Mouse (Mus musculus) midbrain, embryonic 12.5 days (tissue): ENCODE measurements around the gene N4bp2l2. TPM values are rescaled to one million over a fixed set of nuclear protein-coding genes. Genes with fewer than 3 reads are reported as not detected.

ENCODE experiments used
- ATAC-seq: fragments of 200-750 bp; cut with Nextera tagmentation; 2 replicates; pipeline ENCODE4 v1.8.0; 2017; ENCODE audit warnings: low read depth, moderate TSS enrichment, moderate library complexity; ENCODE audit not compliant: low FRiP score
- H3K27ac ChIP-seq: fragments of 300-500 bp; sonication (generic); replicated peaks from 2 replicates; pipeline ENCODE4 v1.5.1; 2016; ENCODE audit warnings: mild to moderate bottlenecking
- H3K27me3 ChIP-seq: fragments of 300-500 bp; sonication (generic); 2 replicates; pipeline ENCODE4 v1.6.1; 2016; ENCODE audit warnings: mild to moderate bottlenecking
- H3K36me3 ChIP-seq: fragments of 300-500 bp; sonication (generic); 2 replicates; pipeline ENCODE4 v1.6.1; 2016
- H3K4me1 ChIP-seq: fragments of 300-500 bp; sonication (generic); 2 replicates; pipeline ENCODE4 v1.6.1; 2016
- H3K4me2 ChIP-seq: fragments of 300-500 bp; sonication (generic); replicated peaks from 2 replicates; pipeline ENCODE4 v1.6.1; 2016; ENCODE audit warnings: mild to moderate bottlenecking, moderate library complexity
- H3K4me3 ChIP-seq: fragments of 300-500 bp; sonication (generic); 2 replicates; pipeline ENCODE4 v1.5.1; 2016; ENCODE audit warnings: mild to moderate bottlenecking
- H3K9ac ChIP-seq: fragments of 300-500 bp; sonication (generic); replicated peaks from 2 replicates; pipeline ENCODE4 v1.6.1; 2016; ENCODE audit warnings: mild to moderate bottlenecking, moderate library complexity
- H3K9me3 ChIP-seq: fragments of 300-500 bp; sonication (generic); 2 replicates; pipeline ENCODE4 v1.6.1; 2016; ENCODE audit warnings: mild to moderate bottlenecking
- WGBS: fragments of 180-500 bp; shearing (Covaris S2); methylation state at CpG from one replicate; pipeline ENCODE4 v1.1.7; 2016; 5-methylcytosine and 5-hydroxymethylcytosine counted together
- polyA plus RNA-seq: library from polyadenylated mRNA; unstranded; fragments of >200 nt; fragmentation: Nextera tagmentation; extraction: Ambion mirVana; gene quantifications from 2 replicates; pipeline ENCODE4 v1.2.1, GENCODE M21; 2016

Gene N4bp2l2
- polyA plus RNA-seq, 1 experiment from 2014 or later = 34.7 TPM

DNA sequence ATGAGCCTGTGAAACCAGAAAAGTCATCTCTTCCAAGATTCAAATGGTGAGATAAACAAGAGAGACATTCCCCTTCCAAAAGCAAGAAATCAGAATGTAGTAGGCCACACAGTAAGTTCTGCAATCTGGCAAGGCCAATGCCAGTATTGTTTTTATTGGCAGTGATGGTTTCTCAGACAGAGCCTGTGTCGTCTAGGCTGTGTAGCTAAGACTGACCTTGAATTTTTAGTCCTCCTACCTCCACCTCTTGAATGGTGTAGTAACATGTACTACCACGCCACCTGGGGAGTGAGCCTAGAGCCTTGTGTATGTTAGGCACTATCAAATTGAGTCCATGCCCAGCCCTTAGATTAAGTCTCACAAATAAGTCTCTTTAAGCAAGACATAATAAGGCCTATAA lies 36.3 kb downstream of the N4bp2l2 start:
- ATAC-seq = no peak
- Histone ChIP-seq H3K27me3 (no peaks in the 10 kb centered on the region), H3K9me3 (no peaks in the 10 kb centered on the region), H3K4me3 (no peak overlapping the region), H3K4me2 (no peak overlapping the region), H3K36me3 (no peaks in the 10 kb centered on the region), H3K4me1 (no peaks in the 10 kb centered on the region), H3K27ac (no peak overlapping the region), H3K9ac (no peak overlapping the region)
- 89% methylated on average over 2 of the region's 2 CpGs for WGBS

DNA sequence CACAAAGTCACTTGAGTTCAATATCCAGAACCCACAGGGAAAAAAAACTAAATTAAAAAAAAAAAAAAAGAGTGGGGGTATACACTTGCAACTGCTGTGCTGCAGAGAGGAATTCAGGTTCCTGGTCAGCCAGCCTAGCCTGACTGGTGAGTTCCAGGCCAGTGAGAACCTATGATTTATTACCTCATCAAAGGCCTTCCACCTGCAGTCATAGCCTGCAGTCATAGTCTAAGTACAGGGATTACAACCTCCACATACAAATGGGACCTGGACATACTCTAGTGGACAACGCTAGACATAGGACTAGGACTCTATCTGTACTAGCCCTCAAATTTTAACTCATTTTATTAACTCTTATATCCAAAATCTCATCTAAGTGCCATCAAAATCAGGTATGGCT lies 36.7 kb downstream of the N4bp2l2 start:
- Histone ChIP-seq H3K36me3 (no peaks in the 10 kb centered on the region), H3K4me3 (no peak overlapping the region), H3K4me1 (no peaks in the 10 kb centered on the region), H3K27me3 (no peaks in the 10 kb centered on the region), H3K27ac (no peak overlapping the region), H3K9ac (no peak overlapping the region), H3K4me2 (no peak overlapping the region), H3K9me3 (no peaks in the 10 kb centered on the region)
- 94% methylated on average over 1 of the region's 1 CpGs for WGBS
- ATAC-seq = no peak

DNA sequence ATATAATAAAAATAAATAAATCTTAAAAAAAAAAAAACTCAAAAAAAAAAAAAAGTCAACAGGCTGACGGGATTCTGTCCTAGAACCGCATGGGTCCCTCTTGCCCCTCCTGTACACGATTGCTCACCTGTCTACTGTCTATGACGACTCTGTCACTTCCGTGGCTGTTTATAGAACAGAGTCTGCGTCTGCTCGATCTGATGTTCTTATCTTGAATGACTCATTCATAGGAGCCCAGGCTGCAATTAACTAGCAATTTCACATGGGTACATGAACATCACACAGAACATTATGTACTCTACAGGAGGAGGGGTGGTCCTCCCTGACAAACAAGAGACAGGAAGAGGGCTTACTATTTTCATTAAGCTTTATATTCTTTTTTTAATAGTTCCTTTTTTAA lies 40.5 kb downstream of the N4bp2l2 start:
- Histone ChIP-seq H3K4me2 (no peak overlapping the region), H3K27me3 (no peaks in the 10 kb centered on the region), H3K9me3 (no peaks in the 10 kb centered on the region), H3K27ac (no peak overlapping the region), H3K4me3 (no peak overlapping the region), H3K36me3 (no peaks in the 10 kb centered on the region), H3K9ac (no peak overlapping the region), H3K4me1 (no peaks in the 10 kb centered on the region)
- WGBS = 94% methylated on average over 7 of the region's 7 CpGs
- no peak for ATAC-seq

DNA sequence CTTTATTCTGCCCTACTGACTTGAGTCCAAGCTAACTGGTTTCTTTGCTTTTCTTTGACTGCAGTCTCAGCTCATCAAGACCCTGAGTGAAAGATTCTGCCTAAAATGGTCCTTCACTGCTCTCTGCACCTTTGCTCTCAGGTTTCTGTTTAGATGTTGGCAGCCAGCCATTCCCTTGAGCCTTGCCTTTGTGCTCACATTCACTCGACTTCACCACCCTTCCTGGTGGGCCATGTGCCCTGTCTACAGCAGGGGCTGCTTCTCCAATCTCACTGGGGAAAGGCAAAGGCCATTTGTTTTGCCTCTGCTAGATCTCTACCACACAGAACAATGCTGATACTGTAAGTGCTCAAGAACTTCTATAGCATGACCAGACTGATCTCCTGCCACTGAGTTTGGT lies 43.2 kb downstream of the N4bp2l2 start:
- H3K4me3 ChIP-seq = no peak overlapping the region
- H3K4me1 ChIP-seq = no peaks in the 10 kb centered on the region
- H3K9me3 ChIP-seq = no peaks in the 10 kb centered on the region
- no peaks in the 10 kb centered on the region for H3K27me3 ChIP-seq
- no peaks in the 10 kb centered on the region for H3K36me3 ChIP-seq
- H3K9ac ChIP-seq = no peak overlapping the region
- H3K4me2 ChIP-seq = no peak overlapping the region
- WGBS = 73% methylated on average over 1 of the region's 1 CpGs
- ATAC-seq = no peak
- no peak overlapping the region for H3K27ac ChIP-seq

DNA sequence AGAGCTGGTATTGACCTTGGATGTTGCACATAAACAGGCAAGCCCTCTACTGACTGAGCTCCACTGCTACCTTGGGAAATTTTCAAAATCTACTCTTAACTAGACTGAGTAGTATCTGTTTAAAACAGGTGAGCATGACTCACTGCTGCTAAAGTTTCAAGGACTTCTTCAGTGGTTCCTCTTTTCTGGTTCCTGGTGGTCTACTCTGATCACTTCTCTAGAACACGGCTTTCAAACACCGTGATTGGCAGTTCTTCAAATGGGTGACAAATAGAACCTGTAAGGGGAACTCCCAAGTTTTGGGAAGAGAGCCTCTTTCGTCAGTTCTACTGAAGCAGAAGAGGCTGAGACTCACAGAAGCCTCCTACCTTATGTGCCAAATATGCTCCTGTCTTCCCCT lies 44.4 kb downstream of the N4bp2l2 start:
- H3K36me3 ChIP-seq = no peaks in the 10 kb centered on the region
- ATAC-seq = no peak
- H3K4me3 ChIP-seq = no peak overlapping the region
- no peak overlapping the region for H3K9ac ChIP-seq
- no peaks in the 10 kb centered on the region for H3K4me1 ChIP-seq
- no peak overlapping the region for H3K27ac ChIP-seq
- no peak overlapping the region for H3K4me2 ChIP-seq
- no peaks in the 10 kb centered on the region for H3K27me3 ChIP-seq
- no peaks in the 10 kb centered on the region for H3K9me3 ChIP-seq
- 95% methylated on average over 3 of the region's 3 CpGs for WGBS

DNA sequence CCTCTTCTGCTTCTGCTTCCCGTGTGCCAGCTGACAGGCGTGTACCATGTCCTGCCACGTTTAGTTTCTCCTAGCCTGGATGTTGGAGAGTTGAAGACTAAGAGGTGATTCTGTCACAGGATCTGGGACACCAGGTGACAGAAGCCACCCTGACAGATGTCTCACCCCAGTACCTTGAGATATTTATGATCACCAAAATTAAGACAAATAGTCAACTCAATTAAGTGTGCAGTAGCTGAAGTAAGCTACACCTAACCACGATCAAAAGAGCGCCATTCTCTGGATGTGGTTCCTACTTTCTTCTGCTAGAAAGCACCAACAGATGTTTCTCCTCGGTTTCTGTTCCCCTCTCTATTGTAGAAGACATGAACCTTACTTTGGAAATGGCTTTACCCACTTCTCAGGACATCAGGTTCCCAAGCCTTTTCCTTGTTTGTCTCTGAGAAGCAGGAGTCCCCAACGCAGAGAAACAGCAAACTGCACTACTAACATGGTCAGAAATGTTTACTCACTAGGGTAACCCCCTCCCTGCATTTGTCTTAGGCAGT lies 45.3 kb downstream of the N4bp2l2 start:
- Histone ChIP-seq H3K4me1 (no peaks in the 10 kb centered on the region), H3K9ac (no peak overlapping the region), H3K27me3 (no peaks in the 10 kb centered on the region), H3K27ac (no peak overlapping the region), H3K4me2 (no peak overlapping the region), H3K4me3 (no peak overlapping the region), H3K9me3 (no peaks in the 10 kb centered on the region), H3K36me3 (no peaks in the 10 kb centered on the region)
- WGBS = 89% methylated on average over 7 of the region's 7 CpGs
- ATAC-seq = no peak

DNA sequence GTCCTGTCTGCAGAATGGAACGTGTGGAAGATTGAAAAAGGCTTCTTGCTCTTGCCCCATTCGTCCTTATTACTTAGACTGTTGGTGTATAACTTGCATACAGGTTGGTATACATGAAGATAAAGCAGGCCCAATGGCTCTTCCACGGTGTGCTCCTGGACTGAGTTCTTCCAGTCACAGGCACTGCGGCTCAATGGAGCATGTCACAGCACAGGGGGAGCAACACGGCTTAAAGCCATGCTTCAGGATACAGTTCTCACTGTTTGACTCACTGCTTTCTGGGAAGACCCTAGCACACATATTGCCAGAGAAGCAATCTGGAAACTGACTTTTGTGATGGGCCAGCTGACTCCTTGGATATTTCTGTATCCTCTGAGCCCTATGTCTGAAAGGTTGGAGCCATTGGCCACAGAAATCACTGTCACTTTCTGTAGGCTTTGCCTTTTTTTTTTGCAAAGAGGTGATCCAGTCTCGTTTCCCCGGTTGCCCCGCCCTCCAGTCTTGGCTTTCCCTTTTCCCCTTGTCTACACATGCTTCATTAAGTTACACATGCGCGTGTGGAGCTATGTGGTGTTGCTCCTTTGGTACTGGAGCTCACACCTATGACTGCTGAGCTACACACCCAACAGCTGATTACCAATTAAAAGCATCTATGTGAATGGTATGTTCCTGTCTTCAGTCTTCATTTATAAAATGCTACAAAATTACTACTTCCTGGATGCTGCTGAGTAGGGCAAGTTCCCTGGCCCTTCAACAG lies 47.2 kb downstream of the N4bp2l2 start:
- WGBS = 92% methylated on average over 10 of the region's 10 CpGs
- Histone ChIP-seq H3K36me3 (no peaks in the 10 kb centered on the region), H3K4me1 (no peaks in the 10 kb centered on the region), H3K27ac (no peak overlapping the region), H3K9ac (no peak overlapping the region), H3K4me2 (no peak overlapping the region), H3K27me3 (no peaks in the 10 kb centered on the region), H3K9me3 (no peaks in the 10 kb centered on the region), H3K4me3 (no peak overlapping the region)
- no peak for ATAC-seq

DNA sequence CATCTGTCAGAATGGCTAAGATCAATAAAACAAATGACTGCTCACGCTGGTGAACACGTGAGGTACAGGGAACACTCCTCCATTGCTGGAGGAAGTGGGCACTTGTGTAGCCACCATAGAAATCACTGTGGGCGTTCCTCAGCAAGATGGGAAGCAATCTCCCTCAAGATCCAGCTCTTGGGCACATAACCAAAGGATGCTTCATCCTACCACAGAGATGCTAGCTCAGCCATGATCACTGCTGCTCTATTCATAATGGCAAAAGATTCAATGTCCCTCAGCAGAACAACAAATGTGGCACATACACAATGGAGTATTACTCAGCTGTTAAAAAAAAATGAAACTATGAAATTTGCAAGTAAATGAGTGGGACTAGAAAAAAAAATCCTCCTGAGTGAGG lies 49.3 kb downstream of the N4bp2l2 start:
- Histone ChIP-seq H3K4me2 (no peak overlapping the region), H3K4me1 (no peaks in the 10 kb centered on the region), H3K36me3 (no peaks in the 10 kb centered on the region), H3K27ac (no peak overlapping the region), H3K9me3 (no peaks in the 10 kb centered on the region), H3K4me3 (no peak overlapping the region), H3K27me3 (no peaks in the 10 kb centered on the region), H3K9ac (no peak overlapping the region)
- no peak for ATAC-seq
- 77% methylated on average over 3 of the region's 3 CpGs for WGBS

DNA sequence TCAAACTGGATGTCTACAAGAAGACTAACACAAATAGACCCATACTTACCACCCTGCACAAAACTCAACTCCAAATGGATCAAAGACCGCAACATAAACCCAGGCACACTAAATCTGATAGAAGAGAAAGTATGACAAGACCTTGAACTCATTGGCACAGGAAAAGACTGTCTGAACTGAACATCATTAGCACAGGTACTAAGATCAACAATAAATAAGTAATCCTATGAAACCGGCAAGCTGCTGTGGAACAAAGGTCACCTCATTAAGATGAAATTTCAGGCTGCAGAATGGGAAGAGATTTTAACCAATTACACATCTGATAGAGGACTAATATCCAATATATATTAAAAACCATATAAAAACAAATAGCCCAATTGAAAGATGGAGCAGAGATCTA lies 49.8 kb downstream of the N4bp2l2 start:
- 92% methylated on average over 2 of the region's 2 CpGs for WGBS
- Histone ChIP-seq H3K9me3 (no peaks in the 10 kb centered on the region), H3K27me3 (no peaks in the 10 kb centered on the region), H3K4me2 (no peak overlapping the region), H3K36me3 (no peaks in the 10 kb centered on the region), H3K4me1 (no peaks in the 10 kb centered on the region), H3K27ac (no peak overlapping the region), H3K9ac (no peak overlapping the region), H3K4me3 (no peak overlapping the region)
- ATAC-seq = no peak

DNA sequence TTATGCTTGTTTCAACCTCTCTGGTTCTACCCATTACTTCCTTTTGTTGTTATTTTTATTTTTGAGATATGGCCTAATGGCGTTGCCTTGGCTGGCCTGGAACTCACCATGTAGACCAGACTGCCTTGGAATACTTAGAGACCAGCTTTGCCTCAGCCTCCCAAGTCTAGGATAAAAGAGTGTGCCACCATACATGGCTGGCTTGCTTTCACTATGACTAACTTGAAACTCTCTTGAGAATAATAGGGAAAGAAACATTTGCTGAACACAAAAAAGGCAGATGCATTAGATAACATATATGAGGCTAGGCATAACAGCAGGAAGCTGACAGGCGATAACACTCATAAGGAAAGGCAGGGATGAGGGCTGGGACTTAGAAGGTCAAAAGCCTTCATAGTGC lies 51.9 kb downstream of the N4bp2l2 start:
- Histone ChIP-seq H3K9ac (no peak overlapping the region), H3K4me3 (no peak overlapping the region), H3K4me1 (no peaks in the 10 kb centered on the region), H3K36me3 (no peaks in the 10 kb centered on the region), H3K4me2 (no peak overlapping the region), H3K27ac (no peak overlapping the region), H3K27me3 (no peaks in the 10 kb centered on the region), H3K9me3 (no peaks in the 10 kb centered on the region)
- 87% methylated on average over 2 of the region's 2 CpGs for WGBS
- no peak for ATAC-seq

DNA sequence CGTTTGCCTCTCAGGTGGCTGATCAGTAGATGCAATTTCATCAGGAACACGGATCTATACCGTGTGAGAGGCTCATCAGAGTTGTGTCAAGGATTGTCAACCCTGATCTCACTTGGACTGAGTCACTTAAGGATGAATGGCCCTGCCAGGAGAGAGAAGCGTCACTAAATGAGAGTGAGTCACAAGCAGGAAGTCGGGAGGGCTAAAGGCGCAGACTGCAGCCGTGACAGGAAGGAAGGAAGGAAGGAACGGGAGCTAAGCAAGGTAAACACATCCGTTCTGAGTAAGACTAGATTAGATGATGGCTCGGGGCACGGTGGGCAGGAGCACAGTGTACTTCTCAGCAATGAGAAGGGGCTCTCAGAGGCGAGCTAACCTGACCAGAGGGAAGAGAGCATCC lies 54.3 kb downstream of the N4bp2l2 start:
- Histone ChIP-seq H3K4me2 (no peak overlapping the region), H3K36me3 (peaks cover 13% of the 10 kb centered on the region), H3K4me1 (no peaks in the 10 kb centered on the region), H3K27ac (no peak overlapping the region), H3K9ac (no peak overlapping the region), H3K27me3 (no peaks in the 10 kb centered on the region), H3K9me3 (no peaks in the 10 kb centered on the region), H3K4me3 (no peak overlapping the region)
- no peak for ATAC-seq
- WGBS = 80% methylated on average over 12 of the region's 12 CpGs

DNA sequence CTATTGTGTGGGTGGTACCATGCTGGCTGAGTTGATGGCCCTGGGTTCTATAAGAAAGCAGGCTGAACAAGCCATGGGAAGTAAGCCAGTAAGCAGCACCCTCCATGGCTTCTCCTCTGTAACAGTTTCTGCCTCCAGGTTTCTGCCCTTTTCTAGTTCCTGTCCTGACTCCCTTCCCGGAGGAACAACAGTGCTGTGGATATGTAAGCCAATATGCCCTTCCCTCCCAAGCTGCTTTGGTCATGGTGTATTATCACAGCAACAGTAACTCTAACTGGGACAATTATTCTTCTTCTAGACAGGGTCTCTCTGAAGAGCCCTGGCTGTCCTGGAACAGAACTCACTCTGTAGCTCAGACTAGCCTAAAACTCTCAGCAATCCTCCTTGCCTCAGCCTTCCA lies 54.8 kb downstream of the N4bp2l2 start:
- no peak overlapping the region for H3K9ac ChIP-seq
- H3K36me3 ChIP-seq = peaks cover 18% of the 10 kb centered on the region
- no peak overlapping the region for H3K27ac ChIP-seq
- no peak for ATAC-seq
- H3K4me1 ChIP-seq = no peaks in the 10 kb centered on the region
- no peak overlapping the region for H3K4me3 ChIP-seq
- no peaks in the 10 kb centered on the region for H3K9me3 ChIP-seq
- WGBS = 90% methylated on average over 1 of the region's 1 CpGs
- no peaks in the 10 kb centered on the region for H3K27me3 ChIP-seq
- no peak overlapping the region for H3K4me2 ChIP-seq

DNA sequence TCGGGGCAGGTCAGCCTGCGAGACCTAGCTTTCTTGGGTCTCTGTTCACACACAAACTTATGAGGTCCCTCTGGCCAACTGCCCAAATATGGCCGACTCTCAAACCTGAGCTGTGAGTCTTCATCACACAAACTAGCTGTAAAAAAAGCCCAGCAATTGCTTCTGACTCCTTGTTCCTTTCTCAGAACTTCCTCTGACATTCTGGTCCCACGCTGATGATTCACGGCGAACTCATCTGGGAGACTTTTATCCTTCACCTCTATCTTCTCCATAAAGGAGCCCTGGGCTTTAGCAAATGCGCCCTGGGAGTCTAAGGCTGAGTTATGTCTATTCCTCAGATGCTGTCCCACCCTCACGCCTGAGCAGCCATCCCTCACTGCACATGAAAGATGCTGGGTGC lies 58.4 kb downstream of the N4bp2l2 start:
- H3K27ac ChIP-seq = no peak overlapping the region
- peaks cover 18% of the 10 kb centered on the region for H3K36me3 ChIP-seq
- no peaks in the 10 kb centered on the region for H3K9me3 ChIP-seq
- H3K4me2 ChIP-seq = no peak overlapping the region
- WGBS = 98% methylated on average over 8 of the region's 8 CpGs
- no peak overlapping the region for H3K4me3 ChIP-seq
- no peak overlapping the region for H3K9ac ChIP-seq
- no peak for ATAC-seq
- H3K4me1 ChIP-seq = no peaks in the 10 kb centered on the region
- H3K27me3 ChIP-seq = no peaks in the 10 kb centered on the region
